Mouse (Mus musculus) gastrocnemius, postnatal 10 days (tissue): ENCODE measurements around the gene Tsc2. TPM values are rescaled to one million over a fixed set of nuclear protein-coding genes. Genes with fewer than 3 reads are reported as not detected.

ENCODE experiments used
- DNase-seq: peaks from one replicate; pipeline ENCODE4 v3.0.0; 2021; ENCODE audit warnings: mixed read lengths
- total RNA-seq, 2 experiments: library from RNA; stranded (reverse); gene quantifications; 2 replicates each; pipeline ENCODE4 v1.2.3; 2021

Gene Tsc2
- total RNA-seq, 2 experiments from 2014 or later, result 51.7 to 61.1 TPM

DNA sequence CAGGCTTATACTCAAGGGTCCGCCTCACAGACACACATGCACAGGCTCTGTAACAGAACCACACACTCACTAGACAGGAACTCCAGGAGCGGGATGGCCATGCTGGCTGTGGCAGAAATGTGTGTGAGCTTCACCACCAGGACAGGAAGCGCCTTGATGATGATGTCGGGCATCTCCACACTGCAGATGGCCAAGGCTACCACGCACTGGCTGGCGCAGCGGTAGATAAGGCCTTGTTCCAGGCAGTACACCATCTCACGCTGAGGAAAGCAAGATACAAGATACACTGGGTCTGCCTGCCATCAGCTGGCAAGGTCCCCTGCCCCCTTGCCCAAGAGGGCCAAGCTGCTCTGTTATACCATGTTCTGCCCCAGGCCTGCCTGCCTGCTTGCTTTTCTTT lies 23.6 kb downstream of the Tsc2 start:
- no peak for DNase-seq

GRCm38 (mm10) chr17:24608370-24608769 lies 24.1 kb downstream of the Tsc2 start:
- no peak for DNase-seq

GRCm38 (mm10) chr17:24604557-24604956 lies 27.9 kb downstream of the Tsc2 start:
- no peak for DNase-seq

DNA sequence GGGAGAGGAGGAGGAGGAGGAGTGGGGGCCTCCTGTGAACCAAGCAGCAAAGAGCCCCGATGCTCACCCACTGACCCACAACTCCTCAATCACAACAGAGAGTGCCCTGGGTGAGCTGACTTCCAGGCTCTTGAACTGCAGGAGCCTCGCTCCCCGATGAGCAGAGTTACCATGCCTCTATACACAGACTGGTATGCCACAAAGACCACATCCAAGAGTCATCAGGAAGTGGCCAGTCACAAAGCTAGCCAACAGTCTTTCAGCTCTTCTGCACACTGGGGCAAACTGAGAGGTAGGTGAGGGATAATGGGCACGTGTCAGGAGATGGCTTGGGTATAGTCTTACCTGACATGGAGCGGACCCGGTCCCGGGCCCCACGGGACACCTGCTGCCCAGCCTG lies 28.5 kb downstream of the Tsc2 start:
- DNase-seq, result no peak

DNA sequence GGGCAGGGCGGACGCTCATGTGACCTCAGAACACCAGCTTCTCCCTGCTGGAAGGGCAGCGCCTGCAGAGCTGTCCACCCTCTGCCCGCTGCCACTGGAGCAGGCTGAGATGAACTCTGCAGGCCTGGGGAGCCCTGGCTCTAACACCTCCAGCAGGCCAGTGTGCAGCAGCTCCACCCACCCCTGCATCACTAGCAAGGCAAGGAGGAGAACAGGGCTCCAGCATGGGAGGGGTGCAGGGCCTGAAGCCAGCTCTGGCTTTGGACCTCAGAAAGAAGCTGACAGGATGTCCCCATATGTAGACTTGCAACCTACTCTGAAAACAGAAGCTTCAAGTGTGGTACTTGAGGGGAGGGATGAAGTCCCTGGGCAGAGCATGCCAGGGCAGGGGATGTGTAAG lies 31.9 kb downstream of the Tsc2 start:
- no peak for DNase-seq

DNA sequence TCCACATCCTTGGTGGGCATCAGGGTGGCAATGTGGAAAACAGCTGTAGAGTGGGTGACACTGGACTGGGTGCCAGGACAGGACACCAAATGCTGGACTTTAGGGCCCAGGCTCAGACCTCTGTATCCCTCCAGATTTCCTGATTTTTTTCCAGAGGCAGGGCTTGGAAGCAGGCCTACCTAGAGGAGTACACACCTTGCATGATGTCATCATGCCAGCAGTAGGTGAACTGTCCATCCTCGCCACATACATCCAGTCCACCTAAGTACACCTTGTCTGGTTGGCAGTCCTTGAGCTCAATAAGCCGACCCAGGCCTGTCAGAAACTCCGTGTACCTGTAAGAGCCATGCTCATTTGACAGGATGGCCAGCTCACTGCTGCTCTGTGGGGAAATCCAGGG lies 34.4 kb downstream of the Tsc2 start:
- no peak for DNase-seq

GRCm38 (mm10) chr17:24596471-24597183 lies 35.8 kb downstream of the Tsc2 start:
- DNase-seq, result no peak

GRCm38 (mm10) chr17:24596073-24596466 lies 36.4 kb downstream of the Tsc2 start:
- no peak for DNase-seq

DNA sequence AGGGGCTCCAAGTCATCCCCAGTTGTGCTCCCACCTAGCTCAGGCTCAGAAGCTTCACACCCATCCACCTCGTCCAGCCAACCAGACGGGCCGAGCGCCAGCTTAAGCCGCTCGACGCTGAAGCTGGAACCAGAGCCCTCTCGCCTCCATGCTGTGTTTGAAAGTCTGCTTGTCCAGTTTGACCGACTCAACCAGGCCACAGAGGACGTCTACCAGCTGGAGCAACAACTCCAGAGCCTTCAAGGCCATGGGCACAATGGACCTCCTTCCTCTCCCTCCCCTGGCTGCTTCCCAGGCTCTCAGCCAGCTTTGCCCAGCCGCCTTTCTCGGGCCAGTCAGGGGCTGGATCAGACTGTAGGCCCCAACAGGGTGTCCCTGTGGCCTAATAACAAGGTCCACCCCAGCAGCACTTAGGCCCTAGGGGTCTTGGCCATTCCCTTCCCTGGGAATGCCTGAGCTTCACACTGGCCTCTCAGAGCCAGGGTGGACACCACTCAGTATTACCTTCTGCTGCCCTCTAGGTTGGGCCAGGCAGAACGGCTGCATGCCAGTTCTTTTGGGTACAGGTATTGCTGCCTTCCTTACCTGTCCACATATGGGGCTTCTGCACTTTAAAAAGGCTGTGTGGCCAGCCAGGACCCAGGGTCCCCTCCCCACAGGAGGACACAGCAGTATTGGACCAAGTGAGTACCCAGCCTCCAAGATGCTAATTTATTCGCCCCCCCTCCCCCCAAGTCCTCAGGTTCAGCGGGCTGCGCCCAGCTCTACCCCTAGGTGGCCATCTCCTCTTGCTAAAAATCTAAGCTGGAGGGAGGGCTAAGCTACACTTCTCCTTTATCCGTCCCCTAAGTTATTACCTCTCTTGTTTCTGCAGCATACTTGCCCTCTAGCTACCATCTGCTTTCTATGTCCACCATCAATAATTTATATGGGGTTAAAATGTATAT lies 37.0 kb downstream of the Tsc2 start:
- peak; percentile 35 for DNase-seq

- no peak for DNase-seq
These were observed 38.2 kb downstream of the Tsc2 start for GRCm38 (mm10) chr17:24593992-24594890.

- no peak for DNase-seq
These were observed 39.2 kb downstream of the Tsc2 start for GRCm38 (mm10) chr17:24593248-24593647.

DNA sequence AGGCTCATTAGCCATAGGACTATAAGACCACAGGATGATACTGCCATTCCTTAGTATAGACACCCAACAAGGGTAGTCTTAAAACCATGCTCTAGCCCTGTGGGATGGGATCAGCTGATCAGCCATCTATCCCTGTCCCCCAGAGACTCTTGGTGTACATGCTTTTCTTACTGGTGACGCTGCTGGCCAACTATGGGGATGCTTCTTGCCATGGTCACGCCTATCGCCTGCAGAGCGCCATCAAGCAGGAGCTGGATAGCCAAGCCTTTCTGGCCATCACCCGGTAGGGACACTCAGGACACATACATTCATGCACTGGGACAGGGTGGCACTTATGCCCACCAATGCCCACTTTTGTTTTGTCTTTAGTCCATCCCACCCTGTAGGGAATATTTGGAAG lies 40.7 kb downstream of the Tsc2 start:
- no peak for DNase-seq

DNA sequence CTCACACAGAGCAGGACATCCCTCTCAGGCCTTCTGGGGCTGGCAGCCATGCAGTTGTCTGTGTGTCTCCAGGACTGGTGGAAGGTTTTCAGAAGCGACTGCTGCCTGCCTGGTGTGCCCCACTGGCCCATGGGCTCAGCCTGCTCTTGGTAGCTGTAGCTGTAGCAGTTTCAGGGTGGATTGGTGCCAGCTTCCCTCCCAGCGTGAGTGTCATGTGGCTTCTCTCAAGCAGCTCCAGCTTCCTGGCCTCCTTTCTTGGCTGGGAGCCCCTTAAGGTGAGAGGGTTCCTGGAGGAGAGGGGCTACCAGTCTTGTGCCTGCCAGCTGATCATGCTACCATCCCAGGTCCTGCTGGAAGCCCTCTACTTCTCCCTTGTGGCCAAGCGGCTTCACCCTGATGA lies 41.5 kb downstream of the Tsc2 start:
- DNase-seq, result no peak

- no peak for DNase-seq
These were observed 45.9 kb downstream of the Tsc2 start for GRCm38 (mm10) chr17:24586532-24586931.

DNA sequence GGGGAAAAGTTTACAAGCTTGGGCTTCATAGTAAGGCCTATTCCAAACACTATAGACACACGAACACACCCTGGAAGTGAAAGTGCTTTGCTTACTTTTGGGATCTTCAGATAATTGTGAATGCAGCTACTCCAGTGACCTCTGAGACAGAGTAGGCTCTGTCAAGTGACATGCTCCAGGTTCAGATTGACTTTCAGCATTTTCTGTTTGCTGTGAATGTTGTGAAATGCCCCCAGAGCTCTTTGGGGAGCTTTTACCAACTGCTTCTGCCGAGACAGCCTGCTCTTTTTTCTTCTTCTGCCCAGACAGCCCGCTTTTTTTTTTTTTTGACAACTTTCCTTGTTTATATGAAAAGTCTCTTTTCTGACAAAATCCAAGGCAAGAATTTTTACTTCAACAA lies 47.9 kb downstream of the Tsc2 start:
- no peak for DNase-seq

GRCm38 (mm10) chr17:24583599-24584460 lies 48.6 kb downstream of the Tsc2 start:
- DNase-seq, result no peak

GRCm38 (mm10) chr17:24580287-24580686 lies 52.1 kb downstream of the Tsc2 start:
- no peak for DNase-seq

DNA sequence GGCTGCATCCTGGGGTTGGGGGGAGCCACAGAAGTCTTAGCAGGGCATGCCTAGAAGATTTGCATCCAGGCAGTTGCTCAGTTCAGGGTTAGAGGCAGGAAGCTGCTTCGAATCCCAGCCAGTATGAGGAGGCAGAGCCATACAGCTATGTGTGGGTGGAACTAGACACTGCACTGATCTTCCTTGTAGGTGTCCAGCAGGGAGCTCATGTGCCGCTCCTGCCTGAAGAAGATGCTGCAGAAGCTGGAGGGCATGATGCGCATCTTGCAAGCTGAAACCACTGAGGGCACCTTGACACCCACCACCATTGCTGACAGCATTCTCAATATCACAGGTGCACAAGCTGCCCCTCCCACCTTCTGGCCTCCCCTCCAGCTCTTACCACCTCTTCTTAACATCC lies 52.9 kb downstream of the Tsc2 start:
- DNase-seq, result no peak

- no peak for DNase-seq
These were observed 58.6 kb downstream of the Tsc2 start for GRCm38 (mm10) chr17:24573811-24574210.

DNA sequence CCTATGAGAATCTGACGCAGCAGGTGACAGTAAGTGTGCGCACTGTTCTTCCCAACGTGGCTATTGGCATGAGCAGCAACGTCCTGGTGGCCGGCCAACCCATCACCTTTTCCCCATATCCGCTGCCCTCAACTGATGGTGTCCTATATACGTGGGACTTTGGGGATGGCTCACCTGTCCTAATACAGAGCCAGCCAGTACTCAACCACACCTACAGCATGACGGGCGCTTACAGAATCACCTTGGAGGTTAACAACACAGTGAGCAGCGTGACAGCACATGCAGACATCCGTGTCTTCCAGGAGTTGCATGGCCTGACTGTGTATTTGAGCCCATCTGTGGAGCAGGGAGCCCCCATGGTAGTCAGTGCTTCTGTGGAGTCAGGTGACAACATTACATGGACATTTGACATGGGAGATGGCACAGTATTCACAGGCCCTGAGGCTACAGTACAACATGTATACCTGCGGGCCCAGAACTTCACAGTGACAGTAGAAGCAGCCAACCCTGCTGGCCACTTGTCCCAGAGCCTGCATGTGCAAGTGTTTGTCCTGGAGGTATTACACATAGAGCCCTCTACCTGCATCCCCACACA lies 59.7 kb downstream of the Tsc2 start:
- no peak for DNase-seq

DNA sequence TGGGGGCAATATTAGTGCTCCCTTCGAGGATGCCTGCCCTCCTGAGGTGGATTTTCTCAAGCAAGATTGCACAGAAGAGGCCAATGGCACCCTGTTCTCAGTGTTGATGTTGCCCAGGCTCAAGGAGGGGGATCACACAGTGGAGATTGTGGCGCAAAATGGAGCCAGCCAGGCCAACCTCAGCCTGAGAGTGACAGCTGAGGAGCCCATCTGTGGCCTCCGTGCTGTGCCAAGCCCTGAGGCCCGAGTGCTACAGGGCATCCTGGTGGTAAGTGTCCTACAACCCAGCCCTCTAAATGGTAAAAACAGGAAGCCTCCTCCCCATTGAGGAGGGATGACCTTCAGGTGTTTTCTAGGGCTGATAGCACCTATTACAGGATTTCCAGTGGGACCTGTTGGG lies 62.6 kb downstream of the Tsc2 start:
- DNase-seq, result no peak
